Mouse (Mus musculus) right cerebral cortex, postnatal 14 days (tissue): ENCODE results near the gene Bglap2.
A peak's percentile ranks its signal among the peaks of the same experiment; 100 is the strongest.
"Not testable (repeated sequence)": the region's sequence is repeated elsewhere in the genome, so short reads cannot be mapped to it uniquely, and the experiment has no call there.

Experiments
- DNase-seq: peaks from one replicate; pipeline ENCODE4 v3.0.0; 2022

The Bglap2 gene

DNA sequence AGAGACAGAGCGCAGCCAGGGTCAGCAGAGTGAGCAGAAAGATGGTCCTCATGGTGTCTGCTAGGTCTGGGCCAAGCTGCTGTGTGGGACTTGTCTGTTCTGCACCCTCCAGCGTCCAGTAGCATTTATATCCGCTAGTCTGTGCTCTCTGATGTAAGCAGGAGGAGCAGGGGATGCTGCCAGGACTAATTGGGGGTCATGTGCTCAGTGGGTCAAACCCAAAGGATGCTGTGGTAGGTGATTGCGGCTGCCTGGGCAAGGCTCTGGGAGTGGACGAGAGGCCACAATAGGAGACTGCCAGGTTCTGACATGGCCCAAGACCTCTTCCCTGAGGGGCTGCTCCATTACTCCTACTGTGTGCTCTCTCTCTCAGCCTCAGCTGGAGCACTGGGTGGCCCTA is 5.9 kb upstream of the Bglap2 start, which contains the start of gene Bglap:
Bglap (minus strand) TSS at position 101 of the 400 bp plus-strand sequence.
- DNase-seq = no peak

DNA sequence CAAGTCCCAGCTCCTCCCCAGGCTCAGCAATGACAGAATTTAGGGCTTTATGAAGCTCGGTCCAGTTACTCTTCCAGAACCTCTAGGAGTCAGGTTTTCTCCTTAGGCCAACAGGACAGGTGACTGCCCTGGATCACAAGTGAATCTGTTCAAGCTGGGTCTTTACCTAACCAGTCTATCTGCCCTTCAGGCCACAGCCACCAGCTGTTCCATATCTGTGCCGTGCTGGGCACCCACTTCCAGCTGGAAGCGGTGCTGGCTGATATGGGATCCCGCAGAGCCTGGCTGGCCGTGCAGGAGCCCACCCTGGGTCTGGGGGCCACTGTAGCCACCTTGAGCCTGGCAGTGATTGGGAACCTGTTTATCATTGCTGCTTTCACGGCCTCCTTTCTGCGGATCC is 3.9 kb upstream of the Bglap2 start:
- DNase-seq = not testable (repeated sequence)

DNA sequence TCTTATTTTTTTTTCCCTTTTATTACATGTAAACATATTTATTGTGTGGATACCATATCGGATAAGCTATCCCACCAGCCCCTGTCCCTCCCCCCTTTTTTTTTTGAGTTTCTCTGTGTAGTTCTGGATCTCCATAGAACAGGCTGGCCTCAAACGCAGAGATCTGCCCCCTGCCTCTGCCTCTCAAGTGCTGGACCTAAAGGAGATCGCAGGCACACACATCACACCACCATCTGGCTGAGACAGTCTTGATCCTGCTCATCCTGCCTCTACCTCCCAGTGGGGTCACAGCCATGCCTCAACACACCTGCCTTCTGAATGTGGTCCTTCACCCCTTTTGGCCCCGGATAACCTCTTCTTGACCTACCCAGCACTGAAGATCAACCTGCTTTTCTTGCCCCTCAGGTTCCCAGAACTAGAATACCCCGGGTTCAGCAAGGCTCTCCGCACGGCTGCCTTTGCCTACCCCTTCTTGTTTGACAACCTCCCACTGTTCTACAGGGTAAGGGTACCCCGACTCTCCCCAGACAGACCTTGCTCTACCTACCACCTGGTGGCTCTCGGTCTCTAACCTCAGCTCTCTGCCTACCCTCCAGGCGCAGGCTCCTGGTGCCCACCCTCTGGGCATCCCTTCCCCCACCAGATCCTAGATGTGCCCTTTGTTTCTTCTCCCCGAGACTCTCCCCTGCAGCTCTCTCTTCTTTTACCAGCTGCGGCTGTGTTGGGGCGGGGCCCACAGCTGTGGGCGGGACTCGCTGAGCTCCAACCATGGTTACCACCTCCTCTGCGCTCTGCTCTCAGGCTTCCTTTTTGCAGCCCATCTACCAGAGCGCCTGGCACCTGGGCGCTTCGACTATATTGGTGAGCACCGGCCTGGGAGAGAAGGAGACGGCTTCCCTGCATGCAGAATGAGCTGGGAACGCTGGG is 3.2 kb upstream of the Bglap2 start:
- not testable (repeated sequence) for DNase-seq

DNA sequence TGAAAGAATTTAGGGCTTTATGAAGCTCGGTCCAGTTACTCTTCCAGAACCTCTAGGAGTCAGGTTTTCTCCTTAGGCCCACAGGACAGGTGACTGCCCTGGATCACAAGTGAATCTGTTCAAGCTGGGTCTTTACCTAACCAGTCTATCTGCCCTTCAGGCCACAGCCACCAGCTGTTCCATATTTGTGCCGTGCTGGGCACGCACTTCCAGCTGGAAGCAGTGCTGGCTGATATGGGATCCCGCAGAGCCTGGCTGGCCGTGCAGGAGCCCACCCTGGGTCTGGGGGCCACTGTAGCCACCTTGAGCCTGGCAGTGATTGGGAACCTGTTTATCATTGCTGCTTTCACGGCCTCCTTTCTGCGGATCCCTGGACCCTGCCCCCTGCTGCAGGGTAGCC is 1.9 kb downstream of the Bglap2 start:
- DNase-seq = not testable (repeated sequence)

DNA sequence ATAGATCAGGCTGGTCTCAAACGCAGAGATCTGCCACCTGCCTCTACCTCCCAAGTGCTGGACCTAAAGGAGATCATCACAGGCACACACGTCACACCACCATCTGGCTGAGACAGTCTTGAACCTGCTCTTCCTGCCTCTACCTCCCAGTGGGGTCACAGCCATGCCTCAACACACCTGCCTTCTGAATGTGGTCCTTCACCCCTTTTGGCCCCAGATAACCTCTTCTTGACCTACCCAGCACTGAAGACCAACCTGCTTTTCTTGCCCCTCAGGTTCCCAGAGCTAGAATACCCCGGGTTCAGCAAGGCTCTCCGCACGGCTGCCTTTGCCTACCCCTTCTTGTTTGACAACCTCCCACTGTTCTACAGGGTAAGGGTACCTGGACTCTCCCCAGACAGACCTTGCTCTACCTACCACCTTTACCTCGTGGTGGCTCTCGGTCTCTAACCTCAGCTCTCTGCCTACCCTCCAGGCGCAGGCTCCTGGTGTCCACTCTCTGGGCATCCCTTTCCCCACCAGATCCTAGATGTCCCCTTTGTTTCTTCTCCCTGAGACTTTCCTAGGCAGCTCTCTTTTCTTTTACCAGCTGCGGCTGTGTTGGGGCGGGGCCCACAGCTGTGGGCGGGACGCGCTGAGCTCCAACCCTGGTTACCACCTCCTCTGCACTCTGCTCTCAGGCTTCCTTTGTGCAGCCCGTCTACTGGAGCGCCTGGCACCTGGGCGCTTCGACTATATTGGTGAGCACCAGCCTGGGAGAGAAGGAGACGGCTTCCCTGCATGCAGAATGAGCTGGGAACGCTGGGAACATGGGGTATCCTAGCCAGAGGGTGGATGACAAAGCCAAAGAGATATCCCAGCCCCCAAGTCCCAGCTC is 2.5 kb downstream of the Bglap2 start:
- DNase-seq = not testable (repeated sequence)

DNA sequence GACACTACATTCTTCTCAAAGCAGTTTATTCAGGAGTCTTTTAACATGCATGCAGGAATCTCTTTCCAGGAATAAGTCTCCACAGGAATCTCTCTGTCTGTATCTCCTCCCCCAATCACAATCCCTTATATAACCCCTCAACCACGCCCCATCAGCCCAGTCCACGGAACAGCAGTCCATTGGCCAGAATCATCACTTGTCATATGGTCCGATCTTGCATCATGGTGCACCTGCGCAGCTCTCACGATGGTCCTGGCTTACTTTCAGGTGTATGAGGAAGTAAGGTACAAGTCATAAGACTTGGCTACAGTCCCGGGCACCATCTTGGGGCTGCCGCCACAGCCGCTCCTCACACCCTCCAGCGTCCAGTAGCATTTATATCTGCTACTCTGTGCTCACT is 5.9 kb downstream of the Bglap2 start, which contains the start of gene Bglap3:
Bglap3 (minus strand) TSS at position 101 of the 400 bp plus-strand sequence.
- not testable (repeated sequence) for DNase-seq

DNA sequence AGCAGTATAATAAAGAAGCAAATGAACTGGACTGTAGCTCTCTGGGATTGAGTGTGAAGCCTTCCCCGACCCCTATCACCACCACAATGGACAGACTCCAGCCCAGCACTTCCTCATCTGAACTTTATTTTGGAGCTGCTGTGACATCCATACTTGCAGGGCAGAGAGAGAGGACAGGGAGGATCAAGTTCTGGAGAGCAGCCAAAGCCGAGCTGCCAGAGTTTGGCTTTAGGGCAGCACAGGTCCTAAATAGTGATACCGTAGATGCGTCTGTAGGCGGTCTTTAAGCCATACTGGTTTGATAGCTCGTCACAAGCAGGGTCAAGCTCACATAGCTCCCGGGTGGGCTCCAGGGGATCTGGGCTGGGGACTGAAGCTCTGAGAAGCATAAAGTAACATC is 10.0 kb downstream of the Bglap2 start:
- not testable (repeated sequence) for DNase-seq

DNA sequence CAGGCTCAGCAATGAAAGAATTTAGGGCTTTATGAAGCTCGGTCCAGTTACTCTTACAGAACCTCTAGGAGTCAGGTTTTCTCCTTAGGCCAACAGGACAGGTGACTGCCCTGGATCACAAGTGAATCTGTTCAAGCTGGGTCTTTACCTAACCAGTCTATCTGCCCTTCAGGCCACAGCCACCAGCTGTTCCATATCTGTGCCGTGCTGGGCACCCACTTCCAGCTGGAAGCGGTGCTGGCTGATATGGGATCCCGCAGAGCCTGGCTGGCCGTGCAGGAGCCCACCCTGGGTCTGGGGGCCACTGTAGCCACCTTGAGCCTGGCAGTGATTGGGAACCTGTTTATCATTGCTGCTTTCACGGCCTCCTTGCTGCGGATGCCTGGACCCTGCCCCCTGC is 11.0 kb downstream of the Bglap2 start:
- DNase-seq = not testable (repeated sequence)

DNA sequence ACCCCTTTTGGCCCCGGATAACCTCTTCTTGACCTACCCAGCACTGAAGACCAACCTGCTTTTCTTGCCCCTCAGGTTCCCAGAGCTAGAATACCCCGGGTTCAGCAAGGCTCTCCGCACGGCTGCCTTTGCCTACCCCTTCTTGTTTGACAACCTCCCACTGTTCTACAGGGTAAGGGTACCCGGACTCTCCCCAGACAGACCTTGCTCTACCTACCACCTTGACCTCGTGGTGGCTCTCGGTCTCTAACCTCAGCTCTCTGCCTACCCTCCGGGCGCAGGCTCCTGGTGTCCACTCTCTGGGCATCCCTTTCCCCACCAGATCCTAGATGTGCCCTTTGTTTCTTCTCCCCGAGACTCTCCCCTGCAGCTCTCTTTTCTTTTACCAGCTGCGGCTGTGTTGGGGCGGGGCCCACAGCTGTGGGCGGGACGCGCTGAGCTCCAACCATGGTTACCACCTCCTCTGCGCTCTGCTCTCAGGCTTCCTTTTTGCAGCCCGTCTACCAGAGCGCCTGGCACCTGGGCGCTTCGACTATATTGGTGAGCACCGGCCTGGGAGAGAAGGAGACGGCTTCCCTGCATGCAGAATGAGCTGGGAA is 11.6 kb downstream of the Bglap2 start:
- DNase-seq = peak; percentile 53

DNA sequence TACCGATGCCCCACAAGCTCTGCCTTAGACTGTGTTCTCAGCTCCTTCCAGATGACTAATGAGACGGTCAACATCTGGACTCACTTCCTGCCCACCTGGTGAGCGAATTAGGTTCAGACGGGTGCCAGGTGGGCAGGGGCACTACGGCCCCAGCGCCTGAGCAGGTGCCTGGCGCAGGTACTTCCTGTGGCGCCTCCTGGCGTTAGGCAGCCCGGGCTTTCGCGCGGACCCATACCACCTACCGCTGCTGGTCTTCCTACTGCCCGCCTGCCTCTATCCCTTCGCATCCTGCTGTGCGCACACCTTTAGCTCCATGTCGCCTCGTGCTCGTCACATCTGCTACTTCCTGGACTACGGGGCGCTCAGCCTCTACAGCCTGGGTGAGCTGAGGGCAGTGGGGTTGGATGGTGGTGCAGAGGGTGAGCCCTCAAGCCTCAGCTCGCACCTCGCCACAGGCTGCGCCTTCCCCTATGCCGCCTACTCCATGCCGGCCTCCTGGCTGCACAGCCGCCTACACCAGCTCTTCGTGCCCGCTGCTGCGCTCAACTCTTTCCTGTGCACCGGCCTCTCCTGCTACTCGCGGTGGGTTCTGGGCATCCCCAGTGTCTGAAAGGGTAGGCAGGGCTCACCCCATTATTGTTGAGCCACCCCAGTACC is 12.7 kb downstream of the Bglap2 start:
- no peak for DNase-seq

DNA sequence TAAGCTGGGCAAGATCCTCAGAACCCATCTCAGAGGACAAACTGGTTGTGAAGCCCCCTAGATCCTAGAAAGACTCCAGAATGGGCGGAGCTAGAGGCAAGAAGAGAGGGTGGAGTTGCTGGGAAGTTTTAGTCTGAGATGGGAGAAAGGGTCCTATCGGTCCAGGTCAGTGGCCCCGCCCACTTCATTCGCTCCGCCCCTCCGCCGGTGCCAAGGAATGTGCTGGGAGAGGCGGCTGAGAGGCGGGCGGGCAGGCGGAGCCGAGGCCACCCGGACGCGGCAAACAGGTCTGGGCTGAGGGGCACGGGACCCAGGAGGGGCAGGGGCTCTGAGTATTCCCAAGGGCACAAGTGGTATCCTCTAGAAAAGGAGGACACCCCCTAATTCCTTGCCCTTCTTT is 14.2 kb downstream of the Bglap2 start, which contains the start of gene Paqr6:
Paqr6 (plus strand) TSS at position 248 of the 400 bp plus-strand sequence.
- no peak for DNase-seq

DNA sequence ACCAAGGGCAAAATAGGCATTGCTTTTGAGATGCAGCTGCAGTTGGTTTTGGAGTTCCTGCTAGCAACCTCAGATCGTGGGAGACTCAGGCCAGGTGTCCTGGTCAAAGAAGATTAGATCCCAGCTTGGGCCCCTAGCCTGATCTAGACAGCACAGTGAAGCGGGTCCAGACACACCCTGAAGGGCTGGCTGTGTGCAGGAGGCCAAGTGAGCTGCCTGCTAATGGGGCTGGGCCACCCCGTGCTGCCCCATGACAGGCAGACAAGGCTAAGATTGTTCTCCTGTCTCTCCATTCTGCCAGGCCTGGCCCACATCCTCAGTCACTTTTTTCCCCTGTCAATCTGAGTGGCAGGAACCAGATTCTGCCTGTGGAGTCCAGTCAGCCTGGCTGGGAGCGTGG is 14.8 kb downstream of the Bglap2 start:
- DNase-seq = no peak

DNA sequence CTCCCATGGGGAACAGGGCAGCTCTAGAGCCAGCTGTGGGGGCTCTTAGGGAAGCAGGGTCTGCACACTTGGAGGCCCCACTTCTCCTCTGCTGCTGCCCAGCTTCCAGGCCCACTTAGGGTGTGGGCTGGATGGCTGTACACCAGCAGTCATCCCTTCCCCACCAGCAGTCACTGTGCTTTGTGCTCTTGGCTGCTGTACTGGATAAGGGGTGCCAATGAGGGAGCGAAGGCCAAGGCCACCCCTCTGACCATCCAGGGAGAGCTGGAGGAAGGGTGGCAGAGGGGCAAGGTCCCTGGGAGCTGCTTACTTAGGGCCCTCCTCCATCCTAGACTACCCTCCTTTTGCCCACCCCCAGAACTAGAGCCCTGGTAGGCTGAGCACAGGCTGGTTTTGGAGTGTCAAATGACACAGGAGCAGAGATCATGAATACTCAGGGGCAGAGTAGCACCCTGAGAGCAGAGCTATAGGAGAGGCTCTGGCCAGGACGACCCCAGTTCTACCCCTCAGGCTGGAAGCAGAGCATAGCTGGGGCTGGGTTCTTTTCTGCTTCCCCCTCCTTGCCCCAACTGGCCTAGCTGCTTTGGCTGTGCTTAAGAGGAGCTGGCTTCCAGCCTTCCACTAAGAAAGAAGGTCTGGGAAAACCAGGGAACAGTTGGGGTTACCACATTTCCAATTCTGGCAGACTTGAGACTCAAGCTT is 16.7 kb downstream of the Bglap2 start:
- DNase-seq = no peak

DNA sequence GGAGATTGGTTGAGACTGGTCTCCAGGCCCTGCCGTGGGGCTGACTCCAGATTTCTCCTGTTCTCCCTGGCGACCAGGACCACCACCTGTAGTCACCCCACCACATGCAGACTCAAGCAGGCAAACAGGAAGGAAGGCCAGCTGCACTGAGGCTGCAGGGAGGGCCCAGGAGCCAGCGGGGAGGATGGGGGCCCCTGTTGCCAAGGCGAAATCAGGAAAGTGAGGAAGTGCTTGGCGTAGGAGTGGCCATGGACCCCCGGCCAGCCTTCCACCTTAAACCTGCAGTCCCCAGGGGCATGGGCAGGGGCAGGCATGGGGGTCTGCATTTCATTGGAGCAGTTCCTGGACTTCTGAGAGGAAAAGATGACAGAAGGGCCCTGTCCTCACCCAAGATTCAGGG is 17.4 kb downstream of the Bglap2 start:
- DNase-seq = no peak

DNA sequence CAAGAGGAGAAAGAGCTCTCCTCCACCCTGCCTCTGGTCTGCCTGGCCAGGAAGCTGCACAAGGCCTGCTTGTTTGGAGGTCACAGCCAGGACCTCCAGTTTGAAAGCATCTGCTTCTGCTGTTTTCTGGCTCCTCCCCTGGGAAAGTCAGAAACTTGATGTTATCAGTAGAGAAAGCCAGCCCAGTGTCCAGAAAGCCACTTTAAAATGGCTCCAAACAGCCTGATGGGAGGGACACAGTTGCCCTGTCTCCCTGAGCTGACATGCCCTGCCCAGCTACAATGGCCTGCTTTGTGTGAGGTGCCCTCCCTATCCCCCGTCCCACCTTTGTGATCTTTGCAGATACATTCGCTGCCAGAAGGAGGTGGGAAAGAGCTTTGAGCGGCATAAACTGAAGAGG is 18.5 kb downstream of the Bglap2 start:
- no peak for DNase-seq

DNA sequence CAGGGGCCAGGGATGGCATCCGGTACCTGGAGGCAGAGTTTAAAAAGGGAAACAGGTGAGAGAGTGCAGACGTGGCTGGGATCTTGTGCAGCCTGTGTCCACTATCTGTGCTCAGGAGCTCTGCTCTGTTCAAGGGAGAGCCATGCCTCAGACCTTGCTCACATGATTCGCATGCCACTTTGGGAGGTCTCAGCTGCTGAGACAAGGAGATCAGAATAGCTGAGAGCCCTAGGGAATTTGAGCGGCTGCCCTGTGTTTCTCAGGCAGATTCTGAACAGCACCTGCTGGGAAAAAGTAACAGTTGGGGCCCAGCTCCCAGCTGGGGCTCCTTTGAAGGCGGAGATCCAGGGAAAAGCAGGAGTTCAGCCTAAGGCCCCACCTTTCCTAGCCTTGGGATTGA is 18.9 kb downstream of the Bglap2 start:
- DNase-seq = no peak

DNA sequence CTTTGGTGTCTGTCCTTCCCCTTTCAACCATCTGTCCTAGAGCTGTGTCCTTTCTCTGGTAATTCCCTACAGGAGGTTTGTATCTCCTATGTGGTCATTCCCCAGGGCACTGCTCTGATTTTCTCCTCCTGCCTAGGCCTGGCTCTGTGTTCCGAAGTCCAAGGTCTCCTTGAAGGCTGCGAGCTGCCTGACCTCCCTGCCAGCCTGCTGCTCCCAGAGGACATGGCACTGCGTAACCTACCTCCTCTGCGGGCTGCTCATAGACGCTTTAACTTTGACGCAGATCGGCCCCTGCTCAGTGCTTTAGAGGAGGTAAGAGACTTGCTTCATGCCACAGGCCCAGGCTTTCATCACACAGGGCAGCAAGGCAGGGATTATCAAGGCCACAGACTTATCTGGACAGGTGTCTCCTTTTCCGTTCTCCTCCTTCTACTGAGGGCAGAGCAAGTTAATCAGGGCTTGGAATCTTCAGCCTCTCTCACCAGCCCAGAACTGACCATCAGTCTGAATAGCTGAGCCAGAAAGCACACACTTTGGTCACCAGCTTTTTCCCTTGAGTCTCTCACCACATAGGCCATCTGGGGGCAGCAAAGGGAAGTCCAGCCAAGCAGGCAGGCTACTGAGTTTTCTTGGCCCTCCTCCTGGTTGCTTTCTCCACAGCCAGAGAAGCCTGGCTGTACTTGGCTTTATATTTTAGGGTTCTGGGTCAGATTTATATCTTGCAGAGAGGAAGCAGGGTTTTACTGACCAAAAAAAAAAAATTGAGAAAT is 23.9 kb downstream of the Bglap2 start:
- no peak for DNase-seq

DNA sequence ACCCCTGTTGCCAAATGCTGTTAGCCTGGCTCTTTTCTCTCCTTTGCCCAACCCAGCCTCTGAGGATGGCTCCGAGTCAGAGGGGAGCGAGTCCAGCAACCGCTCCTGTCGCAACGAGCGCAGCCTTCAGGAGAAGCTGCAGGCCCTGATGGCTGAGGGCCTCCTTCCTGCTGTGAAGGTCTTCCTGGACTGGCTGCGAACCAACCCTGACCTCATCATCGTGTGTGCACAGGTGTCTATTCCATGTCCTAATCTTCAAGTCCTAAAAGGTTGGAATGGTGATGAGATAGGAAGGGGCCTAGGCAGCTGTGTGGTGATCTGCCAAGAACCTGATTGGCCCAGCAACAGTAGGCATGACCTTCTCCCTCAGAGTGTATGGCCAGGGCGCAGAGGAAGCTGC is 25.6 kb downstream of the Bglap2 start:
- DNase-seq = no peak

DNA sequence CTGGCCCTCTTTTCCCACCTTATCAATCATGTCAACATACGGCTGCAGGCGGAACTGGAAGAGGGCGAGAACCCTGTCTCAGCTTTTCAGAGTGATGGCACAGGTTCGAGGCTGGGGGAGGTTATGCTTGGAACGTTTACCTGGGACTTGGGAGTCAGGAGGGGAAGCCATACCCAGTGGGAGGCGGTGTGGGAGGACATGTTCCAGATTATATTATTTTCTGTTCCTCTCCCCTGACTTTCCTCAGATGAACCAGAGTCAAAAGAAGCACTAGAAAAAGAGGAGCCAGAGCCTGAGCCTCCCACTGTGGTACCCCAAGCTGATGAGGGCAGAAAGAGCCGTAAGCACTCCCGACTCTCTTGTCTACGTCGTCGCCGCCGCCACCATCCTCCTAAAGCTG is 27.8 kb downstream of the Bglap2 start:
- DNase-seq = no peak

DNA sequence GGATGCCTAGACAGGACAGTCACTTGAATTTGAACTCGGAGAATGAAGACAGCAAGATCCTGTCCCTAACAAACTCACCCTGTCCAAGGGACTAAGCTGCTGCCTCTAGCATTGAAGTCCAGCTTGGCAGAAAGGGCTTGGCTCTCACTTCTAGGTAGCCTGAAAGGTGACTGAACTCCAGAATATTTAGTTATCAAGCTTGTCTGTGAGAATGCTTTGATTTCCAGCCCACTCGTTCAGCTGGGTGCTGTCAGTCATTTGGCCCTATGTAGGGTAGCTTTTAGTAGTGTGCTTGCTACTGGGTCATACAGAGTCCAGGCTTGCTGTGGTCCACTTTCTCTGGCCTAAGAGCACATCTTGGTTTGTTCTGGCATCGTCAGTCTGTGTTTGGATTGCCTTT is 39.5 kb downstream of the Bglap2 start:
- no peak for DNase-seq

DNA sequence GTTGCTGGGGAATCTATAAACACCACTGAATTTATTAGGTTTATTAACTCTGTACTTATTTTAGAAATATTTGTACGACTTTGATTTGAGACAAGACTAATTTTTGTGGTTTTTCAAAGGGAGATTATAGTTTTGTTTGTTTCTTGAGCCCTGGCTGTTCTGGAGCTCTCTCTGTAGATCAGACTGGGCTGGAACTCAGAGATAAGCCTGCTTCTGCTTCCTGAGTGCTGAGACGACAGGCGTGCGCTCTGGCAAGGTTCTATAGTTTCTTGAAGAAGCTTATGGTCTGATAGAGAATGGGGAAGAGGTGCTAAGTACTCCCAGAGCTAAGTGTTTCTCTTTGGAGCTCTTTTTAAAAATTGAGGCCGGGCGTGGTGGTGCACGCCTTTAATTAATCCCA is 40.2 kb downstream of the Bglap2 start:
- DNase-seq = no peak
